In the genomic region with DNA sequence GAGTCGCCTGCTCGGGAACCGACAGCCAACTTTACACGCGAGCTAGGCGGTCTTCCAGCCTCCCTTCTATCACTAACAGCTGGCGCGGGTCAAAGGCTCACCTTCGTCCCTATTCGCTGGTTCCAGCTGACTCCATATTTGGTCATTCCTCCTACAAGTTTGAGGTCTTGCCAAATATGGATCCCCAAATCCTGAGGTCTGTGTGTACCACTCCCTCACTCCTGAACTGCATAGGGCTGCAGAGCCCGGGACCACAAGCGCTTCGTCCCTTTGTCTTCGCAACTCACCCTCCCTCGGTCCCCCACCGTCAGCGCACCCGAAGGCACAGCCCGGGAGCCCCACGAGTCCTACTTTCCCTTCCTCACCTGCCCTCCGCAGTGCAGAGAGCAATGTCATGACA, we compare ENCODE assay signal across 7 mouse cellular contexts. TPM values are rescaled to one million over a fixed set of nuclear protein-coding genes. Genes with fewer than 3 reads are reported as not detected.
DNase-seq lines count a peak whose midpoint lies in the region; ATAC-seq lines count a peak whose summit lies in the region.

No protein-coding gene starts in this region.

- intact Hi-C loops in left cerebral cortex, postnatal 14 days (cut with DNase I), result loop anchor here (5.0 kb wide), 1 partner anchor 75 kb away; a partner anchor contains a TSS

- ATAC-seq in megakaryocyte-erythroid progenitor cell, adult 5-6 weeks (replicated peaks; ENCODE audit: low FRiP score, low TSS enrichment, poor library complexity, severe bottlenecking), result peak; percentile 90

- peak; percentile 47 to 54 for DNase-seq in adrenal gland, adult 18-20 months (ENCODE audit: low spot score in 2 of 2)
- DNase-seq in embryo, embryonic 10 days (ENCODE audit: low spot score), result peak; percentile 90
- DNase-seq in gastrocnemius, postnatal 10 days, result peak; percentile 78
- DNase-seq in hindlimb bud, embryonic 11.5 days (ENCODE audit: extremely low spot score, low read depth, low spot score), result peak; percentile 63
- DNase-seq in left cerebral cortex, postnatal 14 days (ENCODE audit: low spot score in 2 of 2), result peak; percentile 49 to 56
- DNase-seq in right cerebral cortex, postnatal 25 days, result peak; percentile 40

RNA-seq across cellular contexts. Expression of a gene that starts 0.8 kb away (rescaled TPM):
- total RNA-seq in adrenal gland, adult 18-20 months (2021), result 10 to 100 TPM; 18.6 to 21.4 TPM
- 10 to 100 TPM; 21.9 to 22.3 TPM for total RNA-seq in gastrocnemius, postnatal 10 days (2021)
- 10 to 100 TPM; 13.9 to 17.7 TPM for total RNA-seq in left cerebral cortex, postnatal 14 days (2021)
- total RNA-seq in megakaryocyte-erythroid progenitor cell, adult 5-6 weeks (2014; fragmentation: Nextera tagmentation), result 83.6 and 104 TPM in 2 replicates
- 129 and 168 TPM in 2 replicates for total RNA-seq in megakaryocyte-erythroid progenitor cell, adult 5-6 weeks (2017)

RNA-seq across cellular contexts. Expression of a gene that starts 33.3 kb away (rescaled TPM):
- total RNA-seq in adrenal gland, adult 18-20 months (2021), result 10 to 100 TPM; 26.8 to 30.3 TPM
- total RNA-seq in gastrocnemius, postnatal 10 days (2021), result 10 to 100 TPM; 37.6 to 46.3 TPM
- 10 to 100 TPM; 54.2 to 56.4 TPM for total RNA-seq in left cerebral cortex, postnatal 14 days (2021)
- total RNA-seq in megakaryocyte-erythroid progenitor cell, adult 5-6 weeks (2014; fragmentation: Nextera tagmentation), result 44.4 and 55.8 TPM in 2 replicates
- 23.0 and 25.5 TPM in 2 replicates for total RNA-seq in megakaryocyte-erythroid progenitor cell, adult 5-6 weeks (2017)

Comparison
In these comparisons a context has a peak if more than half of its experiments do, and no peak if none do; other contexts are left out.
1. Peak in every context shown above with its lines: DNase-seq and ATAC-seq.
2. DNase-seq: peak in every context shown above with its lines; median percentile 90 in embryo, embryonic 10 days; 78 in gastrocnemius, postnatal 10 days; 63 in hindlimb bud, embryonic 11.5 days; 52 in left cerebral cortex, postnatal 14 days; 50 in adrenal gland, adult 18-20 months; 40 in right cerebral cortex, postnatal 25 days.